Mouse (Mus musculus) stomach, postnatal 0 days (tissue): ENCODE results near the gene Fam131b.

Source experiments
- CTCF ChIP-seq: IDR thresholded peaks from 2 replicates; pipeline ENCODE4 v1.5.1; 2016; ENCODE audit warnings: antibody characterized with exemption, low read depth, mild to moderate bottlenecking, moderate library complexity
- EP300 ChIP-seq: optimal IDR thresholded peaks from 2 replicates; pipeline ENCODE3; 2016; ENCODE audit warnings: antibody characterized with exemption

GRCm38 (mm10) chr6:42310427-42311053 is 13.9 kb downstream of the Fam131b start:
- no peak for TF ChIP-seq CTCF
- no peak for TF ChIP-seq EP300
